Mouse (Mus musculus): Measurements from ENCODE around the gene Fbp1.
"Not testable (repeated sequence)": the region's sequence is repeated elsewhere in the genome, so short reads cannot be mapped to it uniquely, and the experiment has no call there.

The Fbp1 gene

DNA sequence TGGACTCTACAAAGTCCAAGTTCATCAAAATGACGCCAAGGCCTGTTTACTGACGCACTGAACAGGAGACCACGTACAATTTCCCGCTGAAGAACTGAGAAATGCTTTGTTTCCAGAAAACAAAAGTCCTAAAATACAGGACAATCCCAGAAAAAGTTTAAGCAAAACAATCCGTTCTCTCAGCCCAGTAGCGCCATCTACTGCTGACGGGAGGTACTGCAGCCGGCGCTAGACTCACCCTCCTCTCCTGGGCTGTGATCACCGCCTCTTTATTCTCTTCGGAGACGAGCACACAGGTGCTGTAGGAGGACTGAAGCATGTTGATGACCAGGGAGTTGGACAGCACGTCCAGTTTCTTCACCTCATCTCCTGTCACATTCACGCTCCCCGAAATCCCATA lies 33.4 kb downstream of the Fbp1 start:
- DNase-seq (ENCODE audit: low spot score in 2 of 2), result peak; percentile 36 to 73

DNA sequence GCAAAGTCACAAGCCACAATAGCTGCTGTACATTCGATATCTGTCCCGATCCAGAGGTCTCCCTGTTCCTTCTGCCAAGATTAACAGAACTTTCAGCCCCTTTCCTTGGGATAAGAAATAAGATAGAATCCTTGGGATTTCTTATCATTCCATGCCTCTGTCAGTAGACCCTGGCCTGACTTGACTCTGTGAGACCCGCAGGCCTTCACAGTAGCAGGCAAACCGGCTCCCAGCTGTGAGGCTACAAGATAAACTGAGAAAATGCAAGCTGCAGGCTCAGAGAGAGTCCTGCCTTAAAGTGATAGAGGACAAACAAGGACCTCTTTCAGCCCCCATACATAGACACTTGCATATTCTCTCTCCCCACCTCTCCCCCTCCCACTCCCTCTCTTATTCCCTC lies 54.7 kb downstream of the Fbp1 start:
- no peak for DNase-seq (ENCODE audit: low spot score in 2 of 2)

DNA sequence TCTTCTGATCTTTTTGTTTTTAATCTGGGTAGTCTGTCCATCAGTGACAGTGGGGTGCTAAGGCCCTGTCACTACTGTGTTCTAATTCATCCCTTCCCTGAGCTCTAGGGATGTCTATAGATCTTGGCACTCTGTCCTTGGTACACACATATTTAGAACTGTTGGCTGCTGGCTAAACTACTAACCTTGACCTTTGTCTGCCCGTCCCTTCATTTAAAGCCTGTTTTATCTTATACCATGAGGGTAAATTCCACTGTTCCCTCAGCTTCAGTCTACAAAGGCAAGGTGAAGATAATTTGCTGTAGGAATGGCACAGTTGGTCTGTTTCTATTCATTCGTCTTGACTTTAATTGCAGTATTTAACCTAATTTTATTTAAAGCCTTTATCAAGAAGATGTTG lies 55.8 kb downstream of the Fbp1 start:
- DNase-seq (ENCODE audit: low spot score in 2 of 2), result no peak

GRCm38 (mm10) chr13:62815705-62816104 lies 72.4 kb downstream of the Fbp1 start:
- DNase-seq (ENCODE audit: low spot score in 2 of 2), result not testable (repeated sequence)
